Mouse (Mus musculus) Muller cell, postnatal 12 days (primary cell): ENCODE results near the gene Znrd1as.

ENCODE experiments used
- DNase-seq: peaks from one replicate; pipeline ENCODE4 v3.0.0-alpha.2; 2015; ENCODE audit errors: inconsistent ontology term

The Znrd1as gene

GRCm38 (mm10) chr17:36997033-36997735, 38.8 kb downstream of the Znrd1as start:
- DNase-seq, result peak; percentile 59

- no peak for DNase-seq
Measured at GRCm38 (mm10) chr17:36998477-36998876, 40.1 kb downstream of the Znrd1as start.

DNA sequence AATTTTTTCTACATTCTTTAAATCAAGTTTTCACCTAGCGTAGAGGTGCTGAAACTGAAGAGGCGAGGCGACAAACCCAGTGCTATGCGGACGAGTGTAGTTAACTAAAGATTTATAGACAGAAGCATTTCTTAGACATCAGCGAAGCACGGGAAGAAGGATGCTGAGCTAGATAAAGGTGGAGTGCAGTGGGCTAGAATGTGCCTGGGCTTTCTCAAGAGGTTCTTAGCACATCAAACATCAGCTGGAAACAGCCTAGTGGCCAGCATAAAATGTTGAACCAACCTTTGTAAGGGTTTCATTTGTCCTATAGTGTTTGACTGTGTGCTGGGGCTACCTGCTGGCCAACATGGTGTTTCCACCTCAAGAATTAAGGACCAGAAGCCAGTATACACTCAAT, 42.5 kb downstream of the Znrd1as start, which contains the start of gene Zfp57:
Gene Zfp57, plus strand, starts transcription at position 301 of the 400 bp plus-strand sequence.
- no peak for DNase-seq

- peak; percentile 79 for DNase-seq
Measured at GRCm38 (mm10) chr17:37002364-37003330, 44.3 kb downstream of the Znrd1as start.

GRCm38 (mm10) chr17:37003366-37003765, 45.0 kb downstream of the Znrd1as start:
- no peak for DNase-seq

DNA sequence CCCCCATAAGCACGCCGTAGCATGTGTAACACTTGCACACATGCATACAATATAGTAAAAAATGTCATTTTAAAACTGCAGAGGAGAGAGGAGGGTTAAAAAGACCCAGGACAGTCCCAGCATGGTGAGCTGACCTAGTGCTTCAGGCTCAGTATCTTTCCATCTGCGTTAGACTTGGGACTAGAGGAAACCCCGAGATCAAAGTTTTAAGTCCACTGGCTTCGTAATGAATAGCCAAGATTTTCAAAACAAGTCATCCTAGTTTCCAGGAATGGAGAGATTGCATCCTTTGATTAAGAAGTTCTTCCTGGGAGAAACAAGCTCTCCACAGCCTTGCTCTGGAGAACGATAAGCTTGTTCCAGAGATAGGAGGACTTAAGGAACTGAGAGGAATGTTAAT, 49.8 kb downstream of the Znrd1as start:
- DNase-seq, result no peak

- DNase-seq, result no peak
Measured at GRCm38 (mm10) chr17:37009460-37010042, 51.2 kb downstream of the Znrd1as start.

- no peak for DNase-seq
Measured at GRCm38 (mm10) chr17:37011719-37012118, 53.3 kb downstream of the Znrd1as start.

DNA sequence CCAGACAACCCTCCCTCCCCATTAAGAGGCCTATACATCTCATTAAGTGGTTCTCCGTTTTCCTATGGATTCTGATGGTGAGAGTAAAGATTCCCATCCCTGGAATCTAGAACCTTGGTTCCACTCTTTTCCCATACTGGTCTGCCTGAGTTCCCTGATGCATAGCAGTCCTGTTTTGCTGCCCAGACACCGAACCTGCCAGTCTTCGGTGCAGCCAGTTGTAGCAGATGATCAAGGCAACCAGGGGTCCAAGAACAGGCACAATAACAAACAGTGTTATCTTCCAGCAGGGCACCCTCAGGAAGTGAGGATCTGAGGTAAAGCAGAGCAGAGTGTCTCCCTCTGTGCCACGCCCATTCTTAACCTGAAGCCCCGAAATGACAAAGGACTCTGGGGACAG, 53.7 kb downstream of the Znrd1as start:
- no peak for DNase-seq
